Mouse (Mus musculus) left cerebral cortex, postnatal 36 days (tissue): ENCODE results near the gene Nup155. TPM values are rescaled to one million over a fixed set of nuclear protein-coding genes. Genes with fewer than 3 reads are reported as not detected.
"Not testable (repeated sequence)": the region's sequence is repeated elsewhere in the genome, so short reads cannot be mapped to it uniquely, and the experiment has no call there.

Experiments
- DNase-seq, 2 experiments: peaks; one replicate each; pipeline ENCODE4 v3.0.0; 2021 to 2022; ENCODE audit warnings: low spot score in 2 of 2, mixed read lengths in 1 of 2
- intact Hi-C: fragments of 180-260 bp; cut with DNase I; formaldehyde crosslinking; loops from one replicate; pipeline ENCODE4 v1.15.1; 2025
- total RNA-seq, 2 experiments: library from RNA; stranded (reverse); gene quantifications; 2 replicates each; pipeline ENCODE4 v1.2.3; 2021

The Nup155 gene
- 10 to 100 TPM; 15.5 to 22.8 TPM for total RNA-seq

- intact Hi-C loops: loop anchor here (1.0 kb wide), 1 partner anchor 10 kb away; the partner anchor contains the start of gene Wdr70
- peak; percentile 93 for DNase-seq
Observed at GRCm38 (mm10) chr15:8108966-8109743, at the start of gene Nup155. TSS of gene Nup155 (plus strand) at chr15:8109273.

DNA sequence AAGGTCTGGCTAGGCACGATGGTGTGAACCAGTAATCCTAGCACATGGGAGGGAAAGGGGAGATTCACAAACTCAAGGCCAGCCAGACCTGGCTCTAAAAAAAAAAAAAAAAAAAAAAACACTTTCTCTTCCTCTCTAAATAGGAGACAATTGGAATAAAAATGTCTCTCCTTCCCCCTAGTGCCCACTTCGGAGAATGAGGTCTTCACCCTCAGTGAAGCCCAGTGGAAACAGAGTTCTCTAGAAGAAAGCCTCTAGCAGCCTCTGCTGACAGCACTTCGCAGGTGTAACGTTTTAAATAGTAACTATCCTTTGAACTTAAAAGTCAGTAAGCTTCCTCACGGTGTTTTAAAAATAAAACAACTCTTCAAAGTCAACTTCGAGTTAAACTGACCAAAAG lies 43.9 kb upstream of the Nup155 start:
- DNase-seq: no peak

DNA sequence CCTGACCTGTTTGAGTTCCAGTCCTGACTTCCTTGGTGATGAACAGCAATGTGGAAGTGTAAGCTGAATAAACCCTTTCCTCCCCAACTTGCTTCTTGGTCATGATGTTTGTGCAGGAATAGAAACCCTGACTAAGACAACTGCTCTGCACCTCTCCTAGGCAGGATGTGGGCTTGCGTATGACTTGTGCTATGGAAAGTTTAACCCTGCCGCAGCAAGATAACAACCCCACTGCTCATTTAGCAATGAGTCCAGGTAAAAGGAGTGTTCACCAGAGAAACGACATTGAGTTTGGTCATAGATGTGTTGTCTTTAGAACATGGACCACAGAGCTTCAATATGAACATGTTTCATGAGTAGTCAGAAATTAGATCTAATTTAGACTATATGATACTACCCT lies 35.9 kb upstream of the Nup155 start:
- DNase-seq, intact Hi-C loops: not testable (repeated sequence)

More for the DNA sequence above, 43.9 kb upstream of the Nup155 start:
- intact Hi-C loops: no loop called here

GRCm38 (mm10) chr15:8082139-8082538 lies 26.9 kb upstream of the Nup155 start:
- intact Hi-C loops: no loop called here
- DNase-seq: no peak

GRCm38 (mm10) chr15:8087293-8087692 lies 21.8 kb upstream of the Nup155 start:
- intact Hi-C loops: no loop called here

DNA sequence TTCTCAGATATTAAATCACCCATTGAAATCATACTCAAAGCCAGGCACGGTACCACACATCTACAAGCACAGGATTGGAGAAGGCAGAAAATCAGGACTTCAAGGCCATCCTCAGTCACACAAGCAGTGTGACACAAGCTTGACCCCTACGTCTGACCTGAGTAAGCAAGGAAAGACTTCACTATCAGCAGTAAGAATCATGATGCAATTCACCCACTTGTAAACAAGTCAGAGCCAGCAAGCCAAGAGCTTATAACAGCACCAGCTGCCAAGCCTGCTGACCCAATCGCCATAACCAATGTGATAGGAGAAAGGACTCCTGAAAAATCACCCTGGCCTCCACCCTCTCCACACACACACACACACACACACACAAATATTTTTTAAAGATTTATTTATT lies 20.4 kb upstream of the Nup155 start:
- intact Hi-C loops: no loop called here

More at GRCm38 (mm10) chr15:8087293-8087692, 21.8 kb upstream of the Nup155 start:
- no peak for DNase-seq

GRCm38 (mm10) chr15:8090685-8091084 lies 18.4 kb upstream of the Nup155 start:
- DNase-seq: no peak
- intact Hi-C loops: no loop called here

More for the DNA sequence above, 20.4 kb upstream of the Nup155 start:
- DNase-seq: no peak

DNA sequence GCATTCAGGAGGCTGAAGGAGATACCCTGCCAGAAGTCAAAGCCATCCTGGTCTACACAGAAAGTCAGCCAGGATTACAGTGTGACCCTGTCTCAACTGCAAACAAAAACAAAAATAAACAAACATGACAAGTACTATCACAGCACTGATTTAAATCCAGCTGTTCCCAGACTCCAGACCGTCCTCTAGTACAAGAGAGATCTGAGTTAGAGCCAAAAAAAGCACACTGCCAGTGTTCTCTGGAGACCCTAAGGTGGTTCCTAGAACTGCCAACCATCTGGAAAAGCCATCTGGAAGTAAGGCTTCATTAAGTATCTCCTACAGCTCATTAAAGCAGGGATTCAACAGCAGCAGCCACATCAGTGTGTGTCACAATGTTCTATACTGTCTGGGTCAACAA lies 16.4 kb upstream of the Nup155 start:
- DNase-seq, intact Hi-C loops: not testable (repeated sequence)

DNA sequence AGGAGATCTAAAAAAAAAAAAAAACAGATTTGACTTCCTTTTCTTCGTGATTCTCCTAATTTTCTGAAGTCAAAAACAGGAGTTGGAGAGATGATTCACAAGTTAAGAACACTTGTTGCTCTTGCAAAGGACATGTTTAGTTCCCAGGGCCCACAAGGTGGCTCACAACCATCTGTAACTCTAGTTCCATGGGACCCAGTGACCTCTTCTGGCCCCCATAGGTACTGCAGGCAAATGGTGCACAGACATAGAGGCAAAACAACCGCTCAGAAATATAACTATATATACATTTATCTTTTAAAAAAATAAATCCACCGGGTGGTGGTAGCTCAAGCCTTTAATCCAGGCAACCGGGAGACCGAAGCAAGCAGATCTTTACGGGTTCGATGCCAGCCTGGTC lies 11.2 kb upstream of the Nup155 start:
- intact Hi-C loops: loop anchor here (2.0 kb wide), 1 partner anchor 15 kb away; no protein-coding TSS in a partner anchor
- peak in 1 of 2 experiments; percentile 27 for DNase-seq

- intact Hi-C loops: loop anchor here (1.0 kb wide), 1 partner anchor 10 kb away; the partner anchor contains the start of gene Nup155
Observed at GRCm38 (mm10) chr15:8098774-8099749, 10.0 kb upstream of the Nup155 start, which contains the start of gene Wdr70. TSS of gene Wdr70 (minus strand) at chr15:8099209.

GRCm38 (mm10) chr15:8101975-8102542 lies 7.0 kb upstream of the Nup155 start:
- DNase-seq, intact Hi-C loops: not testable (repeated sequence)

More at GRCm38 (mm10) chr15:8098774-8099749, 10.0 kb upstream of the Nup155 start, which contains the start of gene Wdr70:
- DNase-seq: peak; percentile 99

DNA sequence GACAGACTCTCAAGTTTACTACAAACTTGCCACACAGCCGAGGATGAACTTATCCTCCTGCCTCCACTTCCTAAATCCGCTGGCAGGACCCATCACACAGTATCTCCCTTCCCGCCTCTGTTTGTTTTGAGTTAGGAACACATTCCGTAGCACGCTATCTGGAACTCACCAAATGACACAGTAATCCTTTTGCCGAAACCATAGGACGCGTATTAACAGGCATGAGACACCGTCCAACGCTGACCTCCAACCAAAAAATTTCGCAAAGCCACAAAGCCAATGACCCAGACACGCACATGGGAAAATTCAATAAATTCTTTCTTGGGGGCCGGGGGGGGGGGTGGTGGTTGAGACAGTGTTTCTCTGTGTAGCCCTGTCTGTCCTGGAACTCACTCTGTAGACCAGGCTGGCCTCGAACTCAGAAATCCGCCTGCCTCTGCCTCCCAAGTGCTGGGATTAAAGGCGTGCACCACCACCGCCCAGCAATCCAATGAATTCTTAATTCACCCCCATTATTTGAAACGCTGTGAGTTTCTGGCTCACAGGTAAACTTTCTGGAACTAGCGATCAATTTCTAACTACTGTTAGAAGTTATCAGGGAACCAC lies 610 bp upstream of the Nup155 start:
- no peak for DNase-seq
- intact Hi-C loops: no loop called here

GRCm38 (mm10) chr15:8109782-8110181 lies 709 bp downstream of the Nup155 start:
- DNase-seq: no peak
- intact Hi-C loops: loop anchor here (1.0 kb wide), 1 partner anchor 10 kb away; the partner anchor contains the start of gene Wdr70

GRCm38 (mm10) chr15:8129281-8129680 lies 20.2 kb downstream of the Nup155 start:
- intact Hi-C loops: loop anchor here (10.0 kb wide), 1 partner anchor 186 kb away; no protein-coding TSS in a partner anchor
- DNase-seq: no peak

DNA sequence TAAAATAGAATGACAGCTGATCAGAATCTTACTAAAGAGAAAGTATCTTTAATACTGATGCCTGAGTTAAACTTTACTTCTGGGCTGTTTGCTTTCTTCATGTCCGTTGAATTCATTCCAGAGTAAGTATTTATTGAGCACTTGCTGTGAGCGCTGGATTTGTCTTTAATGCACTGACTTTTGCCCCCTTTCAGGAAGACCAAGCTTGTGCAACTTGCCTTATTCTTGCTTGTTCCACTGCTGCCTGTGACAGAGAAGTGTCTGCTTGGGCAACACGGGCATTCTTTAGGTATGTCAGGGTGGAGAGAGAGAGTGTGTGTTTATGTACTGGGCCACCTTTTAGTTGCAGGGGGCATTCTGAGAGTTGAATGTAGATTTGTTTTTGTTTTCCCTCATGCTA lies 22.2 kb downstream of the Nup155 start:
- no peak for DNase-seq
- intact Hi-C loops: no loop called here

- DNase-seq: no peak
- intact Hi-C loops: no loop called here
Observed at GRCm38 (mm10) chr15:8131761-8132160, 22.7 kb downstream of the Nup155 start.

- intact Hi-C loops: no loop called here
Observed at GRCm38 (mm10) chr15:8135606-8136005, 26.5 kb downstream of the Nup155 start.

GRCm38 (mm10) chr15:8161841-8162240 lies 52.8 kb downstream of the Nup155 start:
- intact Hi-C loops: no loop called here
- DNase-seq: no peak

More at GRCm38 (mm10) chr15:8135606-8136005, 26.5 kb downstream of the Nup155 start:
- no peak for DNase-seq
